Mouse (Mus musculus) myocyte (in vitro differentiated cells): Measurements from ENCODE around the gene Olfr1046.

Source experiments
- CEBPB ChIP-seq: IDR thresholded peaks from 2 replicates; pipeline ENCODE4 v1.6.1; 2011; ENCODE audit warnings: mild to moderate bottlenecking, moderate library complexity; ENCODE audit not compliant: poor library complexity, insufficient read depth, severe bottlenecking
- POLR2A ChIP-seq: IDR thresholded peaks from one replicate; pipeline ENCODE4 v1.6.1; 2011; ENCODE audit warnings: low read depth, mild to moderate bottlenecking, control low read depth, moderate library complexity; ENCODE audit not compliant: insufficient read length

DNA sequence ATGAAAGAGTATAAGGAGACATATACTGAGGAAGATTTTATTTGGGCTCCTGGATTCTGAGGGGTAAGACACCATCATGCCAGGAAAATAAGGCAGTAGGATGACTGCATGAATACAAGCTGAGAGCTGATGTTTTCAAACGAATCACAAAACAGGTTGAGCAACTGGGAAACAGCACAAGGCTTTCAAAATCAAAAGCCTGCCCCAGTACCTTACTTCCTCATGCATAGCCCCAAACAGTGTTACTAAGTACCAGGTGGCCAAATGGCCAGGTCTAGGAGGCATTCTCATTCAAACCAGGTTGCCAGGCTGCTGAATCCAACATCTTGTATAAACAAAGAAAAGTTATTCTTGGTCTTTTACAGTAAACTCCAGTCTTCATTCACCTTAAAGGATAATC is 23.3 kb downstream of the Olfr1046 start:
- TF ChIP-seq POLR2A (no peak), CEBPB (no peak)
